Mouse (Mus musculus): Measurements from ENCODE around the gene Rfwd3. TPM values are rescaled to one million over a fixed set of nuclear protein-coding genes. Genes with fewer than 3 reads are reported as not detected.

The Rfwd3 gene
- total and polyA plus RNA-seq, 2 experiments from 2014 or later: 11.1 to 19.5 TPM

DNA sequence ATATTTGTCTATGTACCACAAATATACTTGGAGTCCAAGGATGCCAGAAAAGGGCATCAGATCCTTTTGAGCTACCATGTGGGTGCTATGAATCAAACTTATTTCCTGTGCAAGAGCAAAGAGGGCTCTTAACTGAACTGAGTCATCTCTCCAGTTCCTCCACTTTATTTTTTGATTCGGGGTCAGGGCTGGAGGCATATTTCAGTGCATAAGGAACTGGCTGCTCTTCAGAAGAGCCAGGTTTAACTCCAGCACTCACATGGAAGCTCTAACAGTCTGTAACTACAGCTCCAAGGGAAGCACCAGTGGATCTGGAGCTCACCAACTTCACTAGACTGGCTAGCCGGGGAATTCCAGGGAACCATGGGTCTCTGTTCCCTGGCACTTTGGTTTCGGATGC is 62.7 kb downstream of the Rfwd3 start:
- ATAC-seq (no peak), DNase-seq (no peak)
- no peaks in the 10 kb centered on the region for H3K4me1 ChIP-seq (ENCODE audit: insufficient read depth)
- no peak overlapping the region for H3K9ac ChIP-seq
- no peaks in the 10 kb centered on the region for H3K27me3 ChIP-seq (ENCODE audit: insufficient read depth, low read length)
- 79% methylated on average over 3 of the region's 3 CpGs for WGBS
- TF ChIP-seq CTCF (IDR thresholded peaks at IDR 0.05; ENCODE audit: low read depth): no peak
- no peak overlapping the region for H3K4me2 ChIP-seq (ENCODE audit: low read depth)
- no peaks in the 10 kb centered on the region for H3K36me3 ChIP-seq (ENCODE audit: insufficient read depth)
- H3K4me3 ChIP-seq (ENCODE audit: low read depth, low read length): no peak overlapping the region
- H3K27ac ChIP-seq (ENCODE audit: low read depth, low read length): no peak overlapping the region
- H3K9me3 ChIP-seq (ENCODE audit: low read length): no peaks in the 10 kb centered on the region

GRCm38 (mm10) chr8:111233730-111234129 is 66.3 kb downstream of the Rfwd3 start:
- Histone ChIP-seq H3K9ac (no peak overlapping the region), H3K4me1 (ENCODE audit: insufficient read depth) (no peaks in the 10 kb centered on the region), H3K36me3 (ENCODE audit: insufficient read depth) (no peaks in the 10 kb centered on the region), H3K4me2 (ENCODE audit: low read depth) (no peak overlapping the region), H3K9me3 (ENCODE audit: low read length) (no peaks in the 10 kb centered on the region), H3K27me3 (ENCODE audit: insufficient read depth, low read length) (no peaks in the 10 kb centered on the region), H3K27ac (ENCODE audit: low read depth, low read length) (no peak overlapping the region), H3K4me3 (ENCODE audit: low read depth, low read length) (no peak overlapping the region)
- TF ChIP-seq CTCF (IDR thresholded peaks at IDR 0.05; ENCODE audit: low read depth): no peak
- no peak for ATAC-seq
- 76% methylated on average over 2 of the region's 2 CpGs for WGBS
- no peak for DNase-seq

- 22% methylated on average over 5 of the region's 5 CpGs for WGBS
- no peak for TF ChIP-seq CTCF (IDR thresholded peaks at IDR 0.05; ENCODE audit: low read depth)
- DNase-seq: peak; percentile 5
- H3K4me2 ChIP-seq (ENCODE audit: low read depth): no peak overlapping the region
- ATAC-seq: no peak
- H3K4me1 ChIP-seq (ENCODE audit: insufficient read depth): no peaks in the 10 kb centered on the region
- H3K27ac ChIP-seq (ENCODE audit: low read depth, low read length): no peak overlapping the region
- H3K9me3 ChIP-seq (ENCODE audit: low read length): no peaks in the 10 kb centered on the region
- H3K36me3 ChIP-seq (ENCODE audit: insufficient read depth): no peaks in the 10 kb centered on the region
- H3K9ac ChIP-seq: no peak overlapping the region
- no peak overlapping the region for H3K4me3 ChIP-seq (ENCODE audit: low read depth, low read length)
- no peaks in the 10 kb centered on the region for H3K27me3 ChIP-seq (ENCODE audit: insufficient read depth, low read length)
Observed at GRCm38 (mm10) chr8:111224153-111224552, 75.9 kb downstream of the Rfwd3 start.

Other genes starting within 250 kb of the Rfwd3 start
- gene Exosc6, start 243.9 kb downstream of the Rfwd3 start, total RNA-seq (2014; rRNA removed): 2.8 TPM in 1 of 2 replicates, not detected in the other
- gene Exosc6, start 243.9 kb downstream of the Rfwd3 start, polyA plus RNA-seq (2015; fragmentation: Nextera tagmentation; extraction: Ambion mirVana): not detected in 2 replicates
- gene Clec18a, start 207.8 kb downstream of the Rfwd3 start, total RNA-seq (2014; rRNA removed): 0.33 and 0.38 TPM in 2 replicates
- 0.42 and 0.54 TPM in 2 replicates for gene Clec18a, start 207.8 kb downstream of the Rfwd3 start, polyA plus RNA-seq (2015; fragmentation: Nextera tagmentation; extraction: Ambion mirVana)
- gene Pdpr, start 205.6 kb downstream of the Rfwd3 start, total RNA-seq (2014; rRNA removed): 27.5 and 31.5 TPM in 2 replicates
- gene Pdpr, start 205.6 kb downstream of the Rfwd3 start, polyA plus RNA-seq (2015; fragmentation: Nextera tagmentation; extraction: Ambion mirVana): 5.8 and 9.3 TPM in 2 replicates
- gene Glg1, start 41.0 kb downstream of the Rfwd3 start, total RNA-seq (2014; rRNA removed): 32.1 and 45.0 TPM in 2 replicates
- gene Glg1, start 41.0 kb downstream of the Rfwd3 start, polyA plus RNA-seq (2015; fragmentation: Nextera tagmentation; extraction: Ambion mirVana): 35.0 and 49.7 TPM in 2 replicates
- 1.4 TPM in 2 replicates for gene Mlkl, start 38.0 kb upstream of the Rfwd3 start, total RNA-seq (2014; rRNA removed)
- 0.54 and 0.94 TPM in 2 replicates for gene Mlkl, start 38.0 kb upstream of the Rfwd3 start, polyA plus RNA-seq (2015; fragmentation: Nextera tagmentation; extraction: Ambion mirVana)
- gene Fa2h, start 93.6 kb upstream of the Rfwd3 start, total RNA-seq (2014; rRNA removed): 0.29 and 0.31 TPM in 2 replicates
- gene Fa2h, start 93.6 kb upstream of the Rfwd3 start, polyA plus RNA-seq (2015; fragmentation: Nextera tagmentation; extraction: Ambion mirVana): 0.30 and 0.33 TPM in 2 replicates
- 10.2 and 10.7 TPM in 2 replicates for gene Wdr59, start 221.9 kb upstream of the Rfwd3 start, total RNA-seq (2014; rRNA removed)
- 3.5 and 6.8 TPM in 2 replicates for gene Wdr59, start 221.9 kb upstream of the Rfwd3 start, polyA plus RNA-seq (2015; fragmentation: Nextera tagmentation; extraction: Ambion mirVana)
- gene Znrf1, start 235.9 kb upstream of the Rfwd3 start, total RNA-seq (2014; rRNA removed): 180 and 225 TPM in 2 replicates
- gene Znrf1, start 235.9 kb upstream of the Rfwd3 start, polyA plus RNA-seq (2015; fragmentation: Nextera tagmentation; extraction: Ambion mirVana): 101 and 113 TPM in 2 replicates

Data from forebrain, postnatal 0 days (tissue).